Mouse (Mus musculus): ENCODE measurements around the gene Sipa1l3. TPM values are rescaled to one million over a fixed set of nuclear protein-coding genes. Genes with fewer than 3 reads are reported as not detected.
A peak's percentile ranks its signal among the peaks of the same experiment; 100 is the strongest.

Sipa1l3 gene
- polyA plus RNA-seq, 1 experiment from 2014 or later: 20.7 TPM

GRCm38 (mm10) chr7:29438655-29439282 is 79.7 kb downstream of the Sipa1l3 start:
- 0 out of 2 replicates have a peak overlapping the region, but pooled peaks have one; percentile 23 for H3K27ac ChIP-seq (replicated peaks)

GRCm38 (mm10) chr7:29438204-29438603 is 80.2 kb downstream of the Sipa1l3 start:
- H3K36me3 ChIP-seq: no peaks in the 10 kb centered on the region
- H3K4me1 ChIP-seq: peaks cover 35% of the 10 kb centered on the region
- no peak overlapping the region for H3K4me3 ChIP-seq (replicated peaks)
- no peak overlapping the region for H3K4me2 ChIP-seq
- H3K9me3 ChIP-seq (replicated peaks): no peaks in the 10 kb centered on the region
- no peak overlapping the region for H3K9ac ChIP-seq (replicated peaks)
- H3K27me3 ChIP-seq (replicated peaks): no peaks in the 10 kb centered on the region
- no peak overlapping the region for H3K27ac ChIP-seq (replicated peaks)
- 84% methylated on average over 14 of the region's 14 CpGs for WGBS
- ATAC-seq (ENCODE audit: low FRiP score): no peak

More at GRCm38 (mm10) chr7:29438655-29439282, 79.7 kb downstream of the Sipa1l3 start:
- no peaks in the 10 kb centered on the region for H3K36me3 ChIP-seq
- no peak overlapping the region for H3K9ac ChIP-seq (replicated peaks)
- H3K4me1 ChIP-seq: peaks cover 31% of the 10 kb centered on the region
- H3K27me3 ChIP-seq (replicated peaks): no peaks in the 10 kb centered on the region
- ATAC-seq (ENCODE audit: low FRiP score): no peak
- no peaks in the 10 kb centered on the region for H3K9me3 ChIP-seq (replicated peaks)
- WGBS: 75% methylated on average over 16 of the region's 16 CpGs
- H3K4me3 ChIP-seq (replicated peaks): no peak overlapping the region
- H3K4me2 ChIP-seq: no peak overlapping the region

- Histone ChIP-seq H3K9ac (replicated peaks) (no peak overlapping the region), H3K36me3 (no peaks in the 10 kb centered on the region), H3K4me3 (replicated peaks) (no peak overlapping the region), H3K27me3 (replicated peaks) (no peaks in the 10 kb centered on the region), H3K4me1 (peaks cover 46% of the 10 kb centered on the region), H3K9me3 (replicated peaks) (no peaks in the 10 kb centered on the region), H3K27ac (replicated peaks) (no peak overlapping the region), H3K4me2 (no peak overlapping the region)
- ATAC-seq (ENCODE audit: low FRiP score): no peak; the same call in 1 of the 2 replicates
- WGBS: 78% methylated on average over 10 of the region's 10 CpGs
Measured at GRCm38 (mm10) chr7:29437072-29437471, 81.4 kb downstream of the Sipa1l3 start.

GRCm38 (mm10) chr7:29434313-29435035 is 84.0 kb downstream of the Sipa1l3 start:
- 79% methylated on average over 9 of the region's 9 CpGs for WGBS
- peaks cover 50% of the 10 kb centered on the region for H3K4me1 ChIP-seq
- ATAC-seq (ENCODE audit: low FRiP score): no peak
- H3K27me3 ChIP-seq (replicated peaks): no peaks in the 10 kb centered on the region
- no peak overlapping the region for H3K4me3 ChIP-seq (replicated peaks)
- no peak overlapping the region for H3K27ac ChIP-seq (replicated peaks)
- no peaks in the 10 kb centered on the region for H3K9me3 ChIP-seq (replicated peaks)
- no peaks in the 10 kb centered on the region for H3K36me3 ChIP-seq
- H3K4me2 ChIP-seq: no peak overlapping the region
- no peak overlapping the region for H3K9ac ChIP-seq (replicated peaks)

- H3K4me1 ChIP-seq: peaks cover 47% of the 10 kb centered on the region
- no peaks in the 10 kb centered on the region for H3K36me3 ChIP-seq
- ATAC-seq (ENCODE audit: low FRiP score): no peak
- no peaks in the 10 kb centered on the region for H3K27me3 ChIP-seq (replicated peaks)
- H3K27ac ChIP-seq (replicated peaks): no peak overlapping the region
- H3K4me2 ChIP-seq: no peak overlapping the region
- H3K9ac ChIP-seq (replicated peaks): no peak overlapping the region
- no peak overlapping the region for H3K4me3 ChIP-seq (replicated peaks)
- WGBS: 70% methylated on average over 10 of the region's 10 CpGs
- no peaks in the 10 kb centered on the region for H3K9me3 ChIP-seq (replicated peaks)
Measured at GRCm38 (mm10) chr7:29433725-29434124, 84.7 kb downstream of the Sipa1l3 start.

- WGBS: 66% methylated on average over 11 of the region's 11 CpGs
Measured at GRCm38 (mm10) chr7:29432947-29433553, 85.4 kb downstream of the Sipa1l3 start.

GRCm38 (mm10) chr7:29432180-29432946 is 86.1 kb downstream of the Sipa1l3 start:
- Histone ChIP-seq H3K36me3 (no peaks in the 10 kb centered on the region), H3K9me3 (replicated peaks) (no peaks in the 10 kb centered on the region), H3K9ac (replicated peaks) (no peak overlapping the region), H3K4me3 (replicated peaks) (no peak overlapping the region), H3K27me3 (replicated peaks) (no peaks in the 10 kb centered on the region), H3K4me2 (no peak overlapping the region), H3K4me1 (peaks cover 40% of the 10 kb centered on the region), H3K27ac (replicated peaks) (peak overlapping the region; percentile 41; the same call in 1 of the 2 replicates)
- ATAC-seq (ENCODE audit: low FRiP score): 0 out of 2 replicates have a peak, but pooled peaks have one; percentile 18
- WGBS: 26% methylated on average over 15 of the region's 15 CpGs

More at GRCm38 (mm10) chr7:29432947-29433553, 85.4 kb downstream of the Sipa1l3 start:
- peaks cover 40% of the 10 kb centered on the region for H3K4me1 ChIP-seq
- H3K9ac ChIP-seq (replicated peaks): no peak overlapping the region
- H3K27me3 ChIP-seq (replicated peaks): no peaks in the 10 kb centered on the region
- no peaks in the 10 kb centered on the region for H3K9me3 ChIP-seq (replicated peaks)
- no peaks in the 10 kb centered on the region for H3K36me3 ChIP-seq
- no peak overlapping the region for H3K4me2 ChIP-seq
- H3K27ac ChIP-seq (replicated peaks): no peak overlapping the region
- ATAC-seq (ENCODE audit: low FRiP score): no peak
- no peak overlapping the region for H3K4me3 ChIP-seq (replicated peaks)

- Histone ChIP-seq H3K4me2 (no peak overlapping the region), H3K36me3 (no peaks in the 10 kb centered on the region), H3K9ac (replicated peaks) (no peak overlapping the region), H3K4me3 (replicated peaks) (no peak overlapping the region), H3K9me3 (replicated peaks) (no peaks in the 10 kb centered on the region), H3K27me3 (replicated peaks) (no peaks in the 10 kb centered on the region), H3K4me1 (peaks cover 38% of the 10 kb centered on the region), H3K27ac (replicated peaks) (no peak overlapping the region)
- WGBS: 5% methylated on average over 6 of the region's 6 CpGs
- no peak for ATAC-seq (ENCODE audit: low FRiP score)
Measured at GRCm38 (mm10) chr7:29430739-29431211, 87.7 kb downstream of the Sipa1l3 start.

GRCm38 (mm10) chr7:29426056-29426455 is 92.4 kb downstream of the Sipa1l3 start:
- peaks cover 36% of the 10 kb centered on the region for H3K4me1 ChIP-seq
- H3K4me2 ChIP-seq: no peak overlapping the region
- ATAC-seq (ENCODE audit: low FRiP score): no peak
- no peaks in the 10 kb centered on the region for H3K36me3 ChIP-seq
- no peak overlapping the region for H3K27ac ChIP-seq (replicated peaks)
- H3K27me3 ChIP-seq (replicated peaks): no peaks in the 10 kb centered on the region
- no peak overlapping the region for H3K4me3 ChIP-seq (replicated peaks)
- H3K9ac ChIP-seq (replicated peaks): no peak overlapping the region
- no peaks in the 10 kb centered on the region for H3K9me3 ChIP-seq (replicated peaks)
- 87% methylated on average over 8 of the region's 8 CpGs for WGBS

GRCm38 (mm10) chr7:29425413-29425827 is 93.0 kb downstream of the Sipa1l3 start:
- Histone ChIP-seq H3K4me3 (replicated peaks) (no peak overlapping the region), H3K4me1 (peaks cover 35% of the 10 kb centered on the region), H3K4me2 (no peak overlapping the region), H3K36me3 (no peaks in the 10 kb centered on the region), H3K27ac (replicated peaks) (0 out of 2 replicates have a peak overlapping the region, but pooled peaks have one; percentile 41), H3K27me3 (replicated peaks) (no peaks in the 10 kb centered on the region), H3K9me3 (replicated peaks) (no peaks in the 10 kb centered on the region), H3K9ac (replicated peaks) (no peak overlapping the region)
- ATAC-seq (ENCODE audit: low FRiP score): no peak
- WGBS: 63% methylated on average over 7 of the region's 7 CpGs

GRCm38 (mm10) chr7:29424690-29425089 is 93.8 kb downstream of the Sipa1l3 start:
- WGBS: 70% methylated on average over 5 of the region's 5 CpGs
- Histone ChIP-seq H3K4me3 (replicated peaks) (no peak overlapping the region), H3K4me2 (no peak overlapping the region), H3K36me3 (no peaks in the 10 kb centered on the region), H3K27me3 (replicated peaks) (no peaks in the 10 kb centered on the region), H3K27ac (replicated peaks) (peak overlapping the region; percentile 41; the same call in 1 of the 2 replicates), H3K9me3 (replicated peaks) (no peaks in the 10 kb centered on the region), H3K9ac (replicated peaks) (no peak overlapping the region), H3K4me1 (peaks cover 34% of the 10 kb centered on the region)
- ATAC-seq (ENCODE audit: low FRiP score): no peak
